Comparison of ENCODE assay signal across 14 mouse cellular contexts in genomic region chr10:73828781-73829180, GRCm38 (mm10).
A peak's percentile ranks its signal among the peaks of the same experiment; 100 is the strongest.
DNase-seq lines count a peak whose midpoint lies in the region.
"Had no signal": no experiment of that assay in that cellular context is flagged by ENCODE, and none has a peak within 500 bp of the region (broad histone marks: within the 10 kb centered on the region; RNA-seq: fewer than 3 reads in every experiment).

No protein-coding gene starts in this region.

- peak; percentile 91 for DNase-seq in MN1 (ENCODE audit: low spot score)
- DNase-seq in adrenal gland, adult 2 months: no peak
- DNase-seq: adrenal gland, adult 8-10 months; adrenal gland, postnatal 10 days; adrenal gland, postnatal 14 days; adrenal gland, postnatal 25 days; adrenal gland, postnatal 36 days; B cell, adult 2 months; cerebellum, adult 11 months; cerebellum, adult 11-12 months; cerebellum, adult 18-20 months; cerebellum, adult 2 months; cerebellum, adult 8-10 months; cerebellum, adult 9-10 months had no signal
